ENCODE assay signal across 30 mouse cellular contexts in genomic region chr2:93007967-93008685, GRCm38 (mm10). TPM values are rescaled to one million over a fixed set of nuclear protein-coding genes. Genes with fewer than 3 reads are reported as not detected.
DNase-seq lines count a peak whose midpoint lies in the region; ATAC-seq and TF ChIP-seq lines count a peak whose summit lies in the region.
"Had no signal": no experiment of that assay in that cellular context is flagged by ENCODE, and none has a peak within 500 bp of the region (broad histone marks: within the 10 kb centered on the region; RNA-seq: fewer than 3 reads in every experiment).

No protein-coding gene starts in this region.

- no peaks in the 10 kb centered on the region for H3K27me3 ChIP-seq in stomach, embryonic 15.5 days (replicated peaks)
- H3K27me3 ChIP-seq in stomach, postnatal 0 days (ENCODE audit: control insufficient read depth, insufficient read depth, low read length), result no peaks in the 10 kb centered on the region
- no peaks in the 10 kb centered on the region for H3K27me3 ChIP-seq in liver, embryonic 15.5 days
- H3K27me3 ChIP-seq in forebrain, embryonic 11.5 days (ENCODE audit: control insufficient read depth, insufficient read depth, low read length), result no peaks in the 10 kb centered on the region
- H3K27me3 ChIP-seq: embryonic facial prominence, embryonic 15.5 days; heart, embryonic 15.5 days; hindbrain, embryonic 12.5 days; intestine, embryonic 15.5 days; limb, embryonic 15.5 days; neural tube, embryonic 15.5 days had no signal

- no peak overlapping the region for H3K9ac ChIP-seq in stomach, embryonic 15.5 days
- H3K9ac ChIP-seq in stomach, postnatal 0 days (ENCODE audit: low read length), result no peak overlapping the region
- no peak overlapping the region; the same call in 1 of the 2 replicates for H3K9ac ChIP-seq in liver, embryonic 15.5 days
- H3K9ac ChIP-seq in forebrain, embryonic 11.5 days (ENCODE audit: low read length), result no peak overlapping the region
- H3K9ac ChIP-seq: embryonic facial prominence, embryonic 15.5 days; heart, embryonic 15.5 days; hindbrain, embryonic 12.5 days; intestine, embryonic 15.5 days; limb, embryonic 15.5 days; neural tube, embryonic 15.5 days had no signal

- peaks cover 20% of the 10 kb centered on the region for H3K36me3 ChIP-seq in stomach, embryonic 15.5 days
- H3K36me3 ChIP-seq in stomach, postnatal 0 days (ENCODE audit: control insufficient read depth, insufficient read depth, low read length), result peaks cover 2% of the 10 kb centered on the region; the same call in 1 of the 2 replicates
- H3K36me3 ChIP-seq in liver, embryonic 15.5 days (replicated peaks), result no peaks in the 10 kb centered on the region
- H3K36me3 ChIP-seq in forebrain, embryonic 11.5 days (ENCODE audit: control insufficient read depth, insufficient read depth, low read length), result no peaks in the 10 kb centered on the region; the same call in 1 of the 2 replicates

- no peak overlapping the region for H3K4me3 ChIP-seq in stomach, embryonic 15.5 days (replicated peaks)
- H3K4me3 ChIP-seq in stomach, postnatal 0 days (ENCODE audit: low read depth, low read length), result no peak overlapping the region
- no peak overlapping the region for H3K4me3 ChIP-seq in liver, embryonic 15.5 days (replicated peaks)
- no peak overlapping the region for H3K4me3 ChIP-seq in forebrain, embryonic 11.5 days (ENCODE audit: low read depth, low read length)
- H3K4me3 ChIP-seq: embryonic facial prominence, embryonic 15.5 days; heart, embryonic 15.5 days; hindbrain, embryonic 12.5 days; intestine, embryonic 15.5 days; limb, embryonic 10.5 days; limb, embryonic 15.5 days; neural tube, embryonic 15.5 days had no signal

- no peaks in the 10 kb centered on the region for H3K9me3 ChIP-seq in stomach, embryonic 15.5 days
- H3K9me3 ChIP-seq in stomach, postnatal 0 days (ENCODE audit: control insufficient read depth, low read length), result no peaks in the 10 kb centered on the region
- no peaks in the 10 kb centered on the region for H3K9me3 ChIP-seq in liver, embryonic 15.5 days (replicated peaks)
- no peaks in the 10 kb centered on the region for H3K9me3 ChIP-seq in forebrain, embryonic 11.5 days (ENCODE audit: control insufficient read depth, low read length)
- H3K9me3 ChIP-seq: embryonic facial prominence, embryonic 15.5 days; heart, embryonic 15.5 days; hindbrain, embryonic 12.5 days; intestine, embryonic 15.5 days; limb, embryonic 10.5 days; limb, embryonic 15.5 days; neural tube, embryonic 15.5 days had no signal

- peak; percentile 61 for ATAC-seq in stomach, embryonic 15.5 days (ENCODE audit: insufficient read depth, low FRiP score, low read depth)
- no peak for ATAC-seq in stomach, postnatal 0 days (ENCODE audit: low FRiP score, low TSS enrichment)
- ATAC-seq in liver, embryonic 15.5 days (ENCODE audit: insufficient read depth), result peak; percentile 89
- ATAC-seq in forebrain, embryonic 11.5 days (replicated peaks; ENCODE audit: low FRiP score), result no peak
- ATAC-seq: activated CD4-positive, CD25-positive, alpha-beta regulatory T cell, adult 4 months; CD4-positive, CD25-positive, alpha-beta regulatory T cell, adult 4 months; forebrain, embryonic 14.5 days; hindbrain, postnatal 0 days; intestine, embryonic 15.5 days had no signal

- H3K4me2 ChIP-seq in stomach, embryonic 15.5 days, result no peak overlapping the region
- no peak overlapping the region for H3K4me2 ChIP-seq in stomach, postnatal 0 days (replicated peaks; ENCODE audit: low read depth)
- H3K4me2 ChIP-seq in liver, embryonic 15.5 days, result peak overlapping the region; percentile 33
- no peak overlapping the region for H3K4me2 ChIP-seq in forebrain, embryonic 11.5 days (ENCODE audit: low read depth, low read length, severe bottlenecking)
- H3K4me2 ChIP-seq: embryonic facial prominence, embryonic 15.5 days; heart, embryonic 15.5 days; hindbrain, embryonic 12.5 days; intestine, embryonic 15.5 days; limb, embryonic 15.5 days; neural tube, embryonic 15.5 days had no signal

- TF ChIP-seq EP300 in stomach, postnatal 0 days (optimal IDR thresholded peaks at IDR 0.05), result no peak

- no peak overlapping the region for H3K27ac ChIP-seq in stomach, embryonic 15.5 days
- no peak overlapping the region for H3K27ac ChIP-seq in stomach, postnatal 0 days (replicated peaks)
- peak overlapping the region; percentile 45 for H3K27ac ChIP-seq in liver, embryonic 15.5 days (replicated peaks)
- H3K27ac ChIP-seq in forebrain, embryonic 11.5 days (ENCODE audit: low read depth, low read length), result no peak overlapping the region
- H3K27ac ChIP-seq: embryonic facial prominence, embryonic 15.5 days; heart, embryonic 15.5 days; hindbrain, embryonic 12.5 days; hindbrain, postnatal 0 days; intestine, embryonic 15.5 days; limb, embryonic 10.5 days; limb, embryonic 15.5 days; neural tube, embryonic 15.5 days had no signal

- TF ChIP-seq CTCF in stomach, postnatal 0 days (IDR thresholded peaks at IDR 0.05; ENCODE audit: low read depth), result no peak

- peaks cover 8% of the 10 kb centered on the region; the same call in 1 of the 2 replicates for H3K4me1 ChIP-seq in stomach, embryonic 15.5 days
- no peaks in the 10 kb centered on the region for H3K4me1 ChIP-seq in stomach, postnatal 0 days (replicated peaks; ENCODE audit: control insufficient read depth, insufficient read depth)
- H3K4me1 ChIP-seq in liver, embryonic 15.5 days (replicated peaks), result peaks cover 26% of the 10 kb centered on the region
- H3K4me1 ChIP-seq in forebrain, embryonic 11.5 days (replicated peaks; ENCODE audit: control insufficient read depth, insufficient read depth, low read length), result no peaks in the 10 kb centered on the region
- H3K4me1 ChIP-seq: heart, embryonic 15.5 days; hindbrain, embryonic 12.5 days; neural tube, embryonic 15.5 days had no signal

- 85% methylated on average over 3 of the region's 3 CpGs for WGBS in stomach, embryonic 15.5 days
- 96% methylated on average over 3 of the region's 3 CpGs for WGBS in stomach, postnatal 0 days
- WGBS in liver, embryonic 15.5 days (ENCODE audit: insufficient replicate concordance), result 44% methylated on average over 3 of the region's 3 CpGs
- 95% methylated on average over 3 of the region's 3 CpGs for WGBS in forebrain, embryonic 11.5 days

- DNase-seq in stomach, postnatal 0 days (ENCODE audit: low spot score), result no peak
- DNase-seq in liver, result peak; percentile 54
- DNase-seq in yolk sac, embryonic 10.5 days (ENCODE audit: low spot score), result peak; percentile 7
- no peak for DNase-seq in adrenal gland, postnatal 25 days
- no peak for DNase-seq in forebrain, embryonic 11.5 days (ENCODE audit: low spot score)
- DNase-seq in cerebellum, postnatal 36 days, result no peak
- DNase-seq: adrenal gland, adult 8-10 months; cerebellum, adult 18-20 months; cerebellum, postnatal 10 days; gastrocnemius, postnatal 14 days; heart, adult 11 months; kidney, adult 2 months; kidney, postnatal 4 days; lung, postnatal 36 days; midbrain, embryonic 14.5 days; right cerebral cortex, adult 18-20 months; thymus, postnatal 4 days had no signal

RNA-seq across cellular contexts. Expression of gene Prdm11, which starts 37.8 kb away (rescaled TPM):
- polyA plus RNA-seq in stomach, embryonic 15.5 days (2015; fragmentation: Nextera tagmentation; extraction: Ambion mirVana), result 11.0 and 11.5 TPM in 2 replicates
- 5.8 and 6.2 TPM in 2 replicates for polyA plus RNA-seq in stomach, postnatal 0 days (2015; fragmentation: Nextera tagmentation; extraction: Ambion mirVana)
- 2.2 and 3.1 TPM in 2 replicates for polyA plus RNA-seq in liver, embryonic 15.5 days (2015; fragmentation: Nextera tagmentation; extraction: Ambion mirVana)
- total RNA-seq in adrenal gland, postnatal 25 days (2021), result 63.1 and 63.6 TPM in 2 replicates
- polyA plus RNA-seq in forebrain, embryonic 11.5 days (2014; fragmentation: Nextera tagmentation; extraction: Ambion mirVana), result 1.8 and 1.9 TPM in 2 replicates

Comparison
In these comparisons a context has a peak if more than half of its experiments do, and no peak if none do; other contexts are left out.
1. ATAC-seq: peak in stomach, embryonic 15.5 days (single experiment) and liver, embryonic 15.5 days (single experiment); none in stomach, postnatal 0 days (single experiment) and forebrain, embryonic 11.5 days (single experiment).
2. DNase-seq: peak in liver (single experiment) and yolk sac, embryonic 10.5 days (single experiment); none in stomach, postnatal 0 days (single experiment), adrenal gland, postnatal 25 days (single experiment), forebrain, embryonic 11.5 days (single experiment) and cerebellum, postnatal 36 days (0 of 2).